Mouse (Mus musculus) frontal cortex, adult (tissue): ENCODE measurements at regions not wholly inside any gene's neighbourhood (a gene's known extent, or its start where the extent isn't known, plus 50 kb on each side); places are given as distances from the start of the nearest gene placed in this dataset.
A peak's percentile ranks its signal among the peaks of the same experiment; 100 is the strongest.

ENCODE experiments used
- ATAC-seq: cut with Nextera tagmentation; 2 replicates; pipeline ENCODE4 v1.9.2; 2017; ENCODE audit warnings: mild to moderate bottlenecking, moderate library complexity, mixed read lengths; ENCODE audit not compliant: low TSS enrichment

- ATAC-seq = peak; percentile 96
Measured at GRCm38 (mm10) chr11:91862138-91862537, 284.8 kb upstream of the Kif2b start.

GRCm38 (mm10) chr11:91856473-91856872, 279.1 kb upstream of the Kif2b start:
- ATAC-seq = peak; percentile 59; the same call in 1 of the 2 replicates

GRCm38 (mm10) chr11:91831113-91831512, 253.8 kb upstream of the Kif2b start:
- no peak for ATAC-seq

- ATAC-seq = peak; percentile 97
Measured at GRCm38 (mm10) chr11:91820826-91821225, 243.5 kb upstream of the Kif2b start.
